Mouse (Mus musculus) E14TG2a.4 (cell line): ENCODE measurements around the gene Art3.

Source experiments
- H3K27me3 ChIP-seq: 2 replicates; pipeline ENCODE4 v1.6.1; 2014; ENCODE audit warnings: low read length, control low read depth; ENCODE audit not compliant: insufficient read depth
- H3K36me3 ChIP-seq: 2 replicates; pipeline ENCODE4 v1.6.1; 2014; ENCODE audit warnings: low read length, control low read depth; ENCODE audit not compliant: insufficient read depth
- H3K4me1 ChIP-seq: replicated peaks from 2 replicates; pipeline ENCODE4 v1.6.1; 2014; ENCODE audit warnings: low read depth, low read length, control low read depth
- H3K4me3 ChIP-seq: replicated peaks from 2 replicates; pipeline ENCODE4 v1.5.1; 2014; ENCODE audit warnings: mild to moderate bottlenecking, low read length
- H3K9me3 ChIP-seq: 2 replicates; pipeline ENCODE4 v1.6.1; 2014; ENCODE audit warnings: low read length, control low read depth
- CTCF ChIP-seq: conservative IDR thresholded peaks from 2 replicates; pipeline ENCODE4 v1.5.1; 2014; ENCODE audit warnings: low read length
- NANOG ChIP-seq: IDR thresholded peaks from 2 replicates; pipeline ENCODE4 v1.6.1; 2014; ENCODE audit warnings: borderline replicate concordance, low read length, mixed read lengths
- POU5F1 ChIP-seq: IDR thresholded peaks from 2 replicates; pipeline ENCODE4 v1.6.1; 2014; ENCODE audit warnings: low read length, borderline replicate concordance

The Art3 gene

GRCm38 (mm10) chr5:92368392-92368791, 36.8 kb downstream of the Art3 start:
- H3K4me3 ChIP-seq: no peak overlapping the region
- no peaks in the 10 kb centered on the region for H3K9me3 ChIP-seq
- peaks cover 17% of the 10 kb centered on the region for H3K4me1 ChIP-seq
- no peaks in the 10 kb centered on the region for H3K36me3 ChIP-seq
- peaks cover 16% of the 10 kb centered on the region for H3K27me3 ChIP-seq
- TF ChIP-seq POU5F1: no peak

- Histone ChIP-seq H3K36me3 (no peaks in the 10 kb centered on the region), H3K9me3 (no peaks in the 10 kb centered on the region), H3K27me3 (peaks cover 15% of the 10 kb centered on the region), H3K4me3 (no peak overlapping the region), H3K4me1 (peaks cover 12% of the 10 kb centered on the region)
- no peak for TF ChIP-seq POU5F1
Measured at GRCm38 (mm10) chr5:92369151-92369994, 37.7 kb downstream of the Art3 start.

GRCm38 (mm10) chr5:92370392-92370791, 38.8 kb downstream of the Art3 start:
- no peaks in the 10 kb centered on the region for H3K9me3 ChIP-seq
- H3K27me3 ChIP-seq: peaks cover 18% of the 10 kb centered on the region
- no peaks in the 10 kb centered on the region for H3K36me3 ChIP-seq
- TF ChIP-seq CTCF (no peak), POU5F1 (no peak), NANOG (no peak)
- H3K4me1 ChIP-seq: peaks cover 7% of the 10 kb centered on the region
- H3K4me3 ChIP-seq: no peak overlapping the region

GRCm38 (mm10) chr5:92370891-92371290, 39.3 kb downstream of the Art3 start:
- Histone ChIP-seq H3K27me3 (peaks cover 21% of the 10 kb centered on the region), H3K4me3 (0 out of 2 replicates have a peak overlapping the region, but pooled peaks have one; percentile 32), H3K36me3 (no peaks in the 10 kb centered on the region), H3K9me3 (no peaks in the 10 kb centered on the region), H3K4me1 (peaks cover 7% of the 10 kb centered on the region)
- TF ChIP-seq NANOG: no peak

GRCm38 (mm10) chr5:92371361-92371976, 39.8 kb downstream of the Art3 start:
- TF ChIP-seq CTCF (no peak), NANOG (no peak)
- Histone ChIP-seq H3K9me3 (no peaks in the 10 kb centered on the region), H3K27me3 (peaks cover 24% of the 10 kb centered on the region), H3K36me3 (no peaks in the 10 kb centered on the region), H3K4me3 (0 out of 2 replicates have a peak overlapping the region, but pooled peaks have one; percentile 32), H3K4me1 (peaks cover 7% of the 10 kb centered on the region)

GRCm38 (mm10) chr5:92372605-92373004, 41.0 kb downstream of the Art3 start:
- H3K36me3 ChIP-seq: no peaks in the 10 kb centered on the region
- no peak for TF ChIP-seq POU5F1
- no peak for TF ChIP-seq CTCF
- no peak for TF ChIP-seq NANOG
- peaks cover 12% of the 10 kb centered on the region for H3K4me1 ChIP-seq

GRCm38 (mm10) chr5:92374721-92375142, 43.1 kb downstream of the Art3 start:
- no peak overlapping the region for H3K4me3 ChIP-seq
- TF ChIP-seq NANOG (no peak), POU5F1 (no peak), CTCF (no peak)
- H3K9me3 ChIP-seq: no peaks in the 10 kb centered on the region
- peaks cover 21% of the 10 kb centered on the region for H3K27me3 ChIP-seq
- no peaks in the 10 kb centered on the region for H3K36me3 ChIP-seq
- H3K4me1 ChIP-seq: peaks cover 12% of the 10 kb centered on the region

More at GRCm38 (mm10) chr5:92372605-92373004, 41.0 kb downstream of the Art3 start:
- H3K4me3 ChIP-seq: no peak overlapping the region
- peaks cover 24% of the 10 kb centered on the region for H3K27me3 ChIP-seq
- H3K9me3 ChIP-seq: no peaks in the 10 kb centered on the region

GRCm38 (mm10) chr5:92375368-92375767, 43.7 kb downstream of the Art3 start:
- H3K9me3 ChIP-seq: no peaks in the 10 kb centered on the region
- no peaks in the 10 kb centered on the region for H3K36me3 ChIP-seq
- H3K4me1 ChIP-seq: peaks cover 12% of the 10 kb centered on the region
- TF ChIP-seq NANOG (no peak), POU5F1 (no peak), CTCF (no peak)
- peaks cover 21% of the 10 kb centered on the region for H3K27me3 ChIP-seq
- H3K4me3 ChIP-seq: no peak overlapping the region

- H3K36me3 ChIP-seq: no peaks in the 10 kb centered on the region
- H3K27me3 ChIP-seq: peaks cover 18% of the 10 kb centered on the region
- TF ChIP-seq NANOG (no peak), CTCF (no peak), POU5F1 (no peak)
- H3K4me1 ChIP-seq: peaks cover 11% of the 10 kb centered on the region; the same call in 1 of the 2 replicates
- no peak overlapping the region for H3K4me3 ChIP-seq
- H3K9me3 ChIP-seq: no peaks in the 10 kb centered on the region
Measured at GRCm38 (mm10) chr5:92376795-92377405, 45.3 kb downstream of the Art3 start.
